Mouse (Mus musculus): Measurements from ENCODE around the gene Zfp46. TPM values are rescaled to one million over a fixed set of nuclear protein-coding genes. Genes with fewer than 3 reads are reported as not detected.

Gene Zfp46
- polyA plus RNA-seq, 1 experiment from 2014 or later, result 50.1 TPM

DNA sequence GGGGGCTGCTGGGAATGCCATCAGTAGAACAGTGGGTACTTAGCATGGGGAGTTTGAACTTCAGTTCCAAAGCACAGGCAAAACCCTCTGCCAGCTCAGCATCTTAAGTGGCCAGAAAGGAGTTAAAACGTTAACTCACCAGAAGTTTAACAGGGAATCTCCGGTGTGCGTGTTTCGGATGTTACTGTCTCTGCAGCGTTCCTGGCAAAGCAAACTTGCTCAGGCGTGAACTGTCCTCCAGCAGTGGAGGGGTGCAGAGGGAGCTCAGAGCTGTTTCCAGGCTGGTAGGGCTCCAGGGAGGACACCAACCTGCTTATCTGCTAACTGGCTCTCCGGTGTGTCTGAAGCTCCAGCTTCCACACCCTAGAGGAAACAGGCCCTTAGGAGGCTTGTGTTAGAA lies 11.5 kb downstream of the Zfp46 start:
- Histone ChIP-seq H3K36me3 (ENCODE audit: control insufficient read depth, insufficient read depth) (peaks cover 13% of the 10 kb centered on the region), H3K4me3 (replicated peaks; ENCODE audit: low read length) (no peak overlapping the region), H3K9me3 (ENCODE audit: control insufficient read depth, low read length) (no peaks in the 10 kb centered on the region), H3K4me2 (ENCODE audit: low read length) (no peak overlapping the region), H3K9ac (replicated peaks; ENCODE audit: low read depth, low read length) (no peak overlapping the region), H3K4me1 (replicated peaks; ENCODE audit: control insufficient read depth, insufficient read depth, low read length) (peaks cover 3% of the 10 kb centered on the region), H3K27ac (ENCODE audit: low read length) (no peak overlapping the region), H3K27me3 (replicated peaks; ENCODE audit: control insufficient read depth, insufficient read depth, low read length) (no peaks in the 10 kb centered on the region)
- ATAC-seq, result no peak
- WGBS, result 74% methylated on average over 7 of the region's 7 CpGs

DNA sequence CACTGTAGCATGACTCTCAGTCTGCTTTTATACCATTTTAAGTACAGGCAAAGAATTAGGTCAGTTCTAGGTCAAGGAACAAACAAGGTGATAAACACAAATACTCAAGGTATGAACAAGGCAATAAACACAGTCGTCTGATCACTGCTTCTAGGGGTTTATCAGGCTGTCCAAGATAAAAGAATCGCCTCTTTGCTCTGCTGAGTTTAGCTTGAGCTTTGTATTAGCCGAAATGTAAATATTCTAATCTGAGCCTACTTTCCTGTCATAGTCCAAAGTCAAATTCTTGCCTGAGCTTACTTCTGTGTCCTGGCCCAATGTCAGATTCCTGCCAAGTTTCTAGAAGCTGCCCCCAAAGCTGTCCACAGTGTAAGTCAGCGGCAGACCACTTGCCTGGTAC lies 18.0 kb downstream of the Zfp46 start:
- Histone ChIP-seq H3K4me1 (replicated peaks; ENCODE audit: control insufficient read depth, insufficient read depth, low read length) (no peaks in the 10 kb centered on the region), H3K9ac (replicated peaks; ENCODE audit: low read depth, low read length) (no peak overlapping the region)

DNA sequence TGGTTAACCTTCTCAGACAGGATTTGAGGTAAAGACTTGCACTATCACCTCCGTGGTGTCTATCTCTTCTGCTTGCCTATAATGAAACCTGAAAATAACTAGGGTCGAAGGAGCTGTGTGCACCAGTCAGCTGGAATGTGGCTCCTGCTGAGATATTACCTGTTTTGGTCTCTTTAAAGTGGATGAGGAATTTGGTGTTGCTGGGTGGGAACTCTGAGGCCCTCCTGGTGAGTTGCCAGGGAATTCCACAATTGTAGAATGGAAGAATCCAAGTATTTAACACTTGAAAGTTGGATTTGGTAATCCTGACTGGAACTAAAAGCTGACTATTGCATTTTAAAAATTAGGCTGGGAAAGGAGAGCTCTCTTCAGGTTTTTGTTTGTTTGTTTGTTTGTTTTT lies 19.7 kb downstream of the Zfp46 start:
- 46% methylated on average over 2 of the region's 2 CpGs for WGBS
- no peak overlapping the region for H3K4me2 ChIP-seq (ENCODE audit: low read length)
- ATAC-seq, result no peak
- no peak overlapping the region for H3K27ac ChIP-seq (ENCODE audit: low read length)
- H3K4me3 ChIP-seq (replicated peaks; ENCODE audit: low read length), result no peak overlapping the region
- no peaks in the 10 kb centered on the region for H3K4me1 ChIP-seq (replicated peaks; ENCODE audit: control insufficient read depth, insufficient read depth, low read length)
- H3K9me3 ChIP-seq (ENCODE audit: control insufficient read depth, low read length), result no peaks in the 10 kb centered on the region
- no peak overlapping the region for H3K9ac ChIP-seq (replicated peaks; ENCODE audit: low read depth, low read length)
- no peaks in the 10 kb centered on the region for H3K27me3 ChIP-seq (replicated peaks; ENCODE audit: control insufficient read depth, insufficient read depth, low read length)
- no peaks in the 10 kb centered on the region for H3K36me3 ChIP-seq (ENCODE audit: control insufficient read depth, insufficient read depth)

More for the DNA sequence above, 18.0 kb downstream of the Zfp46 start:
- H3K27ac ChIP-seq (ENCODE audit: low read length), result no peak overlapping the region
- no peak overlapping the region for H3K4me2 ChIP-seq (ENCODE audit: low read length)
- no peaks in the 10 kb centered on the region for H3K36me3 ChIP-seq (ENCODE audit: control insufficient read depth, insufficient read depth)
- H3K4me3 ChIP-seq (replicated peaks; ENCODE audit: low read length), result no peak overlapping the region
- H3K9me3 ChIP-seq (ENCODE audit: control insufficient read depth, low read length), result no peaks in the 10 kb centered on the region
- no peak for ATAC-seq
- no peaks in the 10 kb centered on the region for H3K27me3 ChIP-seq (replicated peaks; ENCODE audit: control insufficient read depth, insufficient read depth, low read length)
- 81% methylated on average over 4 of the region's 4 CpGs for WGBS

DNA sequence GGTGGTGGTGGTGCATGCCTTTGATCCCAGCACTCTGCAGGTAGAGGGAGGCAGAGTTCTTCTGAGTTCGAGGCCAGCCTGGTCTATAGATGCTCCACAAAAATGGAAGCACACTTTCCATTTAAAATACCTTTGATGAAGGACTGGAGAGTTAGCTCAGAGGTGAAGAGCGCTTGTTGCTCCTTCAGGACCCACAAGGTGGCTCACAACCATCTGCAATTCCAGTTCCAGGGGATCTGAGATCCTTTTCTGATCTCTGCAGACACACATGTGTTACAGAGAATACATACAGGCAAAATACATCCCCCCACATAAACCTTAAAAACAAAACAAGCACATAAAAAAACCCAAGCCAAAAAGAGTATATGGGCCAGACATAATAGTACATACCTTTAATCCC lies 23.9 kb downstream of the Zfp46 start:
- H3K36me3 ChIP-seq (ENCODE audit: control insufficient read depth, insufficient read depth), result no peaks in the 10 kb centered on the region
- H3K4me3 ChIP-seq (replicated peaks; ENCODE audit: low read length), result no peak overlapping the region
- H3K4me1 ChIP-seq (replicated peaks; ENCODE audit: control insufficient read depth, insufficient read depth, low read length), result peaks cover 16% of the 10 kb centered on the region
- ATAC-seq, result no peak
- H3K27ac ChIP-seq (ENCODE audit: low read length), result no peak overlapping the region
- no peaks in the 10 kb centered on the region for H3K9me3 ChIP-seq (ENCODE audit: control insufficient read depth, low read length)
- no peaks in the 10 kb centered on the region for H3K27me3 ChIP-seq (replicated peaks; ENCODE audit: control insufficient read depth, insufficient read depth, low read length)
- no peak overlapping the region for H3K9ac ChIP-seq (replicated peaks; ENCODE audit: low read depth, low read length)
- no peak overlapping the region for H3K4me2 ChIP-seq (ENCODE audit: low read length)
- 54% methylated on average over 2 of the region's 2 CpGs for WGBS

DNA sequence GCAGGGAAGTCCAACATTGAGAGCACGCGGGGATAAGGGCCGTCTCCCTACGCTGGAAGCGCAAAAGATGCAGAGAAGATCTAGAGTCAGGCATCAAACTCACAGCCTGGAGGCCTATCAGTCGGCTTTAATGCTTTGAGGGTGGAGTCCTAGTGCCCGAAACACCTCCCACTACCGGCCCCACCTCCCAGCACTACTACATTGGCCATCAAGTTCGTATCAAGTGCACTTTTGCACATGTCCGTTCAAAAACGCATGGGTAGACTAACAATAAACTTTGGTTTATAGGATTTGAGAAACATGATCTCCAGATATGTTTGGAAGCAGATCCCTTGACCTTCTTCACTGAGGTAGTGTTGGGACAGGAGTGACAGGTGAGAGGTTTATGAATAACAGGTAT lies 25.3 kb downstream of the Zfp46 start:
- WGBS, result 7% methylated on average over 11 of the region's 11 CpGs
- no peak for ATAC-seq
- Histone ChIP-seq H3K9ac (replicated peaks; ENCODE audit: low read depth, low read length) (peak overlapping the region; percentile 84), H3K36me3 (ENCODE audit: control insufficient read depth, insufficient read depth) (no peaks in the 10 kb centered on the region), H3K4me1 (replicated peaks; ENCODE audit: control insufficient read depth, insufficient read depth, low read length) (peaks cover 23% of the 10 kb centered on the region), H3K27me3 (replicated peaks; ENCODE audit: control insufficient read depth, insufficient read depth, low read length) (no peaks in the 10 kb centered on the region), H3K4me2 (ENCODE audit: low read length) (peak overlapping the region; percentile 59), H3K9me3 (ENCODE audit: control insufficient read depth, low read length) (no peaks in the 10 kb centered on the region), H3K4me3 (replicated peaks; ENCODE audit: low read length) (peak overlapping the region; percentile 95), H3K27ac (ENCODE audit: low read length) (peak overlapping the region; percentile 97)

DNA sequence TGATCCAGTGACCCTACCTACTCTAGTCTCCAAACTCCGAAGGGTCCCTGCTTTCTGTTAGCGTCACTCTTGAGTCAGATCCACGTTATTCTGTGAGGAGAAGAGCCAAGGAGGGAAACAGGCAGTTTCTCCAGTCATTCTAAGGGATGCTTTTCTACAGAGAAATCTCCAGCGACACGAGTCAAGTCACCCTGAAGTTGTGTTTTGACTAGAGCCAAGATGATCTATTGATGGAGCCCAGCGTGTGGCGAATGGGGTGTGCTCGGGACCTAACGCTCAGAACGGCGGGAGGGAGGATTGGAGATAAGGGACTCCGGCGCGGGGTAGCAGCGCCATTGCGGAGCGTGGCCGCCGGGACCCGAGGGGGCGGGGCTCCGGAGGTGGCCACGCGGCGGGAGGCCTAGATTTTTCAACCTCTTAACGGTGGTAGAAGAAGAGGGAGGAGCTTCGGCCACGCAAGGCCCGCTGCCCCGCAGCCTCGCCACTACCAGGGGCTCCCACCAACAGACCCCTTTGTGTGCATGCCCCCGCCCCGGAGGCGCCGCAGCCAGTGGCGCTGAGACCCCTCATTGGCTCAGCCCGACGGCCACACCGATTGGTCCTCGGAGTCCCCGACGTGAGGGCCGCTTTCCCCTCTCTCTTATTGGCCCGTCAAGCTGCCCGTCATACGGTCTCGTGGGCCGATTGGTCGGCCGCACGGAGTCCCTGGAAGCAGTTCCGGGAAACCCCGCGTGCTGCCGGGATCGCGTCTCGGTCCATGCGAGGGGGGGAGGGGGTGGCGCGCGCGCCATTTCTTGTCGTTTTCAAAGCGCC lies 26.0 kb downstream of the Zfp46 start, which contains the start of gene Hnrnpr:
Gene Hnrnpr, plus strand, starts transcription at position 714 of the 813 bp plus-strand sequence.
- Histone ChIP-seq H3K9me3 (ENCODE audit: control insufficient read depth, low read length) (no peaks in the 10 kb centered on the region), H3K9ac (replicated peaks; ENCODE audit: low read depth, low read length) (peak within 1 kb of the TSS; percentile 97), H3K4me3 (replicated peaks; ENCODE audit: low read length) (peak within 1 kb of the TSS; percentile 95), H3K4me1 (replicated peaks; ENCODE audit: control insufficient read depth, insufficient read depth, low read length) (peaks cover 26% of the 10 kb centered on the region), H3K27ac (ENCODE audit: low read length) (peak within 1 kb of the TSS; percentile 97), H3K36me3 (ENCODE audit: control insufficient read depth, insufficient read depth) (no peaks in the 10 kb centered on the region), H3K4me2 (ENCODE audit: low read length) (peak within 1 kb of the TSS; percentile 94), H3K27me3 (replicated peaks; ENCODE audit: control insufficient read depth, insufficient read depth, low read length) (no peaks in the 10 kb centered on the region)
- WGBS, result under 1% methylated on average over 58 of the region's 65 CpGs
- peak; percentile 100 for ATAC-seq

DNA sequence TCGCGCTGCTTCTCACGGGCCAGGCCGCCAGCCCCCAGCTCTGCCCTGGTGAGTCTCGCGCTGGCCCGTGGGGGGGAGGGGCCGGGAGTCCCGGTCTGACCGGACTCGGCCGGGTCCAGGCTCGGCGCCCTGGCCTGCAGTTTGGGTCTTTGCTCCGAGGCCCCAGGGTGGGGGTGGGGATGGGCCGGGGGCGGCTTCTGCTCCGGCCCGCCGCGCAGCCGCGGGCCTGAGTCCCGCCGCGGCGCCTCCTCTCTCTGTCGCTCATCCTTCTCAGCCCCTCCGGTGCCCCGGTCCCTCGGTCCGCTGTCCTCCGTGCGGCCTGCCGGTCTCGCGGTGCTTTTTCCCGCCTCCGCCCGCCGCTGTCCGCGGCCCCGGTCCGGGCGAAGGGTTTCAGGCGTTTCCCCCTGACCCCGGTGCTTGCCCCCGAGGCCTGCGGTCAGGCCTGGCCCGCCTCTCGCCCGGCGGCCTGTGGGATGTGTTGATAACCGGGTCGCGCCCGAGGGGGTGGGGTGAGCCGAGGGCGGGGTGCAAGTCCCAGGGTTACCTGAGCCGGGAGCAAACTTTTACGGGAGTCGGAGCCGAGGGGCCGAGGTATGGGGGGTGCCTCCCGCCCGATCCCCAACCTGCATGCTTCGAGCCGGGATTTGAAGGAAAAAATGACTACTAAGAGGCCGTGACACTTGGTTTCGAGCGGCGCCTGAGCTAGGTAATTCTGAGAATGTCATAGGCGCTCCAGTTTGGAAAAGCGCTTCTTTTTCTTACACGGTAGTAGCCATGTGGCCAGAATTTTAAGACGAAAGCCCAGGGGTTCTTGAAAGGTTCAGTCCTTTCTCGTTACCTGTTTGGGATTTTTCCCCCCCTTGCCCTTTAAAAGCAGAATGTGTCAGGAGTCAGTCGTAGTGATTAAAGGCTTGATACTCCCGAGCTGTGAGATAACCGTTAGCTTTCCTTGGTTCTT lies 26.8 kb downstream of the Zfp46 start:
- Histone ChIP-seq H3K4me1 (replicated peaks; ENCODE audit: control insufficient read depth, insufficient read depth, low read length) (peaks cover 26% of the 10 kb centered on the region), H3K36me3 (ENCODE audit: control insufficient read depth, insufficient read depth) (no peaks in the 10 kb centered on the region), H3K9me3 (ENCODE audit: control insufficient read depth, low read length) (no peaks in the 10 kb centered on the region), H3K27me3 (replicated peaks; ENCODE audit: control insufficient read depth, insufficient read depth, low read length) (no peaks in the 10 kb centered on the region), H3K4me2 (ENCODE audit: low read length) (peak overlapping the region; percentile 94), H3K4me3 (replicated peaks; ENCODE audit: low read length) (peak overlapping the region; percentile 95), H3K9ac (replicated peaks; ENCODE audit: low read depth, low read length) (peak overlapping the region; percentile 97), H3K27ac (ENCODE audit: low read length) (peak overlapping the region; percentile 97)
- ATAC-seq, result no peak
- under 1% methylated on average over 81 of the region's 81 CpGs for WGBS

DNA sequence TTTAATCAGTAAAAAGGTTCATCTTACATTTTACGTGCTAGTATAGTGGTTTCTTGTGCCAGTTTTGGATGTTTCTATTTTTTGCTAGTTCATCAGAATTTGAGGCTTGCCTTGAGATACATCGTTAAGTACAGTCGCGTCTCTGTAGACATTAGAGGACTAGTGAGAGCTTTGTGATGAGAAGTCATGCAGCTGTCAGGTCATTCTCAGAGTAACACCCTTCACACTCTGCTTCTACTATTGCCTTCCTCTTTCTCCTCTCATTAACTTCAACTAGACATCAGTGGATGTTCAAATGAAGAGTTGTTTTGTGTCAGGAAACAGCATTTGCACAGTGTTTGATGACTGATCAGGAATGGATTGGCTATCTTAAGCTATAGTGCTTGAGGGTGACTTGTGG lies 28.1 kb downstream of the Zfp46 start:
- Histone ChIP-seq H3K9ac (replicated peaks; ENCODE audit: low read depth, low read length) (peak overlapping the region; percentile 31), H3K4me3 (replicated peaks; ENCODE audit: low read length) (peak overlapping the region; percentile 95)
- 9% methylated on average over 4 of the region's 4 CpGs for WGBS

DNA sequence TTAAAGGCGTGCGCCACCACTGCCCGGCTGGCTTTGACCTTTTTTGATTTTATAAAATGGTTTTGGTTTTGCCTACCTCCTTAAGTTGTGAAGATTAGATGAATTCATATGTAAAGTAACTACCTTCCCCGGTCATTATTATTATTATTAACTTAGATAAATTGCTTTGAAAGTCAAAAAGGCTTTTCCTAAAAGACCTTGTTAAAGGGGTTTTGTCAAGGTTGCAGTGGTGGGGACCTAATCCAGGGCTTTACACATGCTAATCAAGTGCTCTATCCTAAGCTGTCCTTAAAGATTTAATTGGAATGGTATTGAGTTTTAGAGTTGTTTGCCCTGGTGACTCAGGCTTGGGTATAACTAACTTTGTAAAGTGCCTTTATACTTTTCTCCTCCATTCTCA lies 33.2 kb downstream of the Zfp46 start:
- H3K4me3 ChIP-seq (replicated peaks; ENCODE audit: low read length), result no peak overlapping the region
- H3K9ac ChIP-seq (replicated peaks; ENCODE audit: low read depth, low read length), result no peak overlapping the region
- H3K36me3 ChIP-seq (ENCODE audit: control insufficient read depth, insufficient read depth), result peaks cover 27% of the 10 kb centered on the region
- no peak for ATAC-seq
- no peaks in the 10 kb centered on the region for H3K27me3 ChIP-seq (replicated peaks; ENCODE audit: control insufficient read depth, insufficient read depth, low read length)
- 59% methylated on average over 4 of the region's 4 CpGs for WGBS
- no peaks in the 10 kb centered on the region for H3K9me3 ChIP-seq (ENCODE audit: control insufficient read depth, low read length)
- no peak overlapping the region for H3K4me2 ChIP-seq (ENCODE audit: low read length)
- no peak overlapping the region for H3K27ac ChIP-seq (ENCODE audit: low read length)
- H3K4me1 ChIP-seq (replicated peaks; ENCODE audit: control insufficient read depth, insufficient read depth, low read length), result peaks cover 14% of the 10 kb centered on the region

More for the DNA sequence above, 28.1 kb downstream of the Zfp46 start:
- Histone ChIP-seq H3K4me1 (replicated peaks; ENCODE audit: control insufficient read depth, insufficient read depth, low read length) (peaks cover 26% of the 10 kb centered on the region), H3K27ac (ENCODE audit: low read length) (no peak overlapping the region), H3K27me3 (replicated peaks; ENCODE audit: control insufficient read depth, insufficient read depth, low read length) (no peaks in the 10 kb centered on the region), H3K9me3 (ENCODE audit: control insufficient read depth, low read length) (no peaks in the 10 kb centered on the region), H3K36me3 (ENCODE audit: control insufficient read depth, insufficient read depth) (no peaks in the 10 kb centered on the region), H3K4me2 (ENCODE audit: low read length) (peak overlapping the region; percentile 94)
- ATAC-seq, result no peak

Data from forebrain, embryonic 16.5 days (tissue).